Mouse (Mus musculus) erythroid progenitor cell, adult 5-6 weeks (primary cell): ENCODE measurements around the gene Ddit4. TPM values are rescaled to one million over a fixed set of nuclear protein-coding genes. Genes with fewer than 3 reads are reported as not detected.
A peak's percentile ranks its signal among the peaks of the same experiment; 100 is the strongest.

ENCODE experiments used
- ATAC-seq: replicated peaks from 2 replicates; pipeline ENCODE4 v1.8.0; 2016; ENCODE audit warnings: moderate number of reproducible peaks, mild to moderate bottlenecking, moderate TSS enrichment, inconsistent platforms; ENCODE audit not compliant: poor library complexity, low FRiP score, severe bottlenecking
- total RNA-seq, 2 experiments: library from RNA; stranded (forward) in 1 of 2; stranded (reverse) in 1 of 2; fragments of 150-400 nt in 1 of 2; fragments of 186-747, 209-891 nt in 1 of 2; gene quantifications; 2 replicates each; pipeline versions ENCODE4 v1.2.3 to v1.2.4; 2015 to 2017; ENCODE audit warnings: low replicate concordance in 2 of 2

Gene Ddit4
- total RNA-seq, 2 experiments from 2014 or later: 3.8 TPM; not detected in 1

- peak; percentile 58 for ATAC-seq
These were observed 632 bp upstream of the Ddit4 start for GRCm38 (mm10) chr10:59952152-59952780.

GRCm38 (mm10) chr10:59950716-59951191 lies 880 bp downstream of the Ddit4 start:
- peak; percentile 26; the same call in 1 of the 2 replicates for ATAC-seq

- ATAC-seq: no peak
These were observed 1.6 kb downstream of the Ddit4 start for GRCm38 (mm10) chr10:59949783-59950605.

- ATAC-seq: no peak
These were observed 2.4 kb downstream of the Ddit4 start for GRCm38 (mm10) chr10:59949255-59949648.

GRCm38 (mm10) chr10:59948363-59949254 lies 3.0 kb downstream of the Ddit4 start:
- no peak for ATAC-seq

GRCm38 (mm10) chr10:59947296-59948073 lies 4.1 kb downstream of the Ddit4 start:
- no peak for ATAC-seq

- ATAC-seq: no peak
These were observed 5.3 kb downstream of the Ddit4 start for GRCm38 (mm10) chr10:59946362-59946761.

GRCm38 (mm10) chr10:59945416-59945815 lies 6.2 kb downstream of the Ddit4 start:
- no peak for ATAC-seq

GRCm38 (mm10) chr10:59943421-59943989 lies 8.1 kb downstream of the Ddit4 start:
- peak; percentile 90 for ATAC-seq

GRCm38 (mm10) chr10:59942847-59943420 lies 8.7 kb downstream of the Ddit4 start:
- ATAC-seq: peak; percentile 51

- ATAC-seq: no peak
These were observed 9.3 kb downstream of the Ddit4 start for GRCm38 (mm10) chr10:59942281-59942846.

GRCm38 (mm10) chr10:59939081-59939480 lies 12.6 kb downstream of the Ddit4 start:
- no peak for ATAC-seq

GRCm38 (mm10) chr10:59938662-59939061 lies 13.0 kb downstream of the Ddit4 start:
- no peak for ATAC-seq

GRCm38 (mm10) chr10:59936058-59936856 lies 15.4 kb downstream of the Ddit4 start:
- no peak for ATAC-seq

GRCm38 (mm10) chr10:59934039-59934438 lies 17.6 kb downstream of the Ddit4 start:
- peak; percentile 47; the same call in 1 of the 2 replicates for ATAC-seq

- no peak for ATAC-seq
These were observed 19.1 kb downstream of the Ddit4 start for GRCm38 (mm10) chr10:59932521-59932920.

GRCm38 (mm10) chr10:59930996-59931395 lies 20.6 kb downstream of the Ddit4 start:
- ATAC-seq: no peak
